Mouse (Mus musculus): ENCODE measurements around the gene Ap1s1.

DNA sequence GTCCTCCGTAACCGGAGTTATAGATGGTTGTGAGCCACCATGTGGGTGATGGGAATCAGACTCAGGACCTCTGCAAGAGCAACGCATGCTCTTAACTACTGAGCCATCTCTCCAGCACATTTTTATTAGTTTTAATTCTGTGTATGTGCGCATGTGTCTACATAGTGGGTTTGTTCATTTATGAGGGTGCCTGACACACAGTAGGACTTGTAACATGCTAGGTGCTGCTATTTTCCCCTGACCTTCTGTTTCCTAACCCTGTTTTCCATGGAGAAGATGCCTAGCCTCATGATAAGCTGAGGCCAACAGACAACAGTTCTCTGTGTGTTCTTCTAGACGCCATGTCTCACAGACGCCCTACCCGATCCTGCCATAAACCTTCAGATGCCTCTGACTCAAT lies 1.9 kb downstream of the Ap1s1 start:
- TF ChIP-seq CTCF (IDR thresholded peaks at IDR 0.05; ENCODE audit: borderline replicate concordance, insufficient read depth, low read depth, low read length): no peak
- TF ChIP-seq POLR2A (IDR thresholded peaks at IDR 0.05; ENCODE audit: borderline replicate concordance, insufficient read depth, low read length): no peak
